Mouse (Mus musculus) ovary, adult 18-20 months (tissue): ENCODE results near the gene Ptchd3.

Source experiments
- DNase-seq: peaks from one replicate; pipeline ENCODE4 v3.0.0; 2022; ENCODE audit warnings: low spot score, mixed read lengths

Gene Ptchd3

GRCm38 (mm10) chr11:121829947-121830346 is at the start of gene Ptchd3:
Ptchd3 (plus strand) TSS chr11:121830247.
- no peak for DNase-seq

- DNase-seq: no peak
Measured at GRCm38 (mm10) chr11:121781831-121782230, 48.2 kb upstream of the Ptchd3 start.

- no peak for DNase-seq
Measured at GRCm38 (mm10) chr11:121787456-121787855, 42.6 kb upstream of the Ptchd3 start.

GRCm38 (mm10) chr11:121789566-121789965 is 40.5 kb upstream of the Ptchd3 start:
- no peak for DNase-seq

GRCm38 (mm10) chr11:121790671-121791094 is 39.4 kb upstream of the Ptchd3 start:
- DNase-seq: peak; percentile 81

- no peak for DNase-seq
Measured at GRCm38 (mm10) chr11:121791446-121791845, 38.6 kb upstream of the Ptchd3 start.

GRCm38 (mm10) chr11:121791991-121792390 is 38.1 kb upstream of the Ptchd3 start:
- DNase-seq: no peak

GRCm38 (mm10) chr11:121793530-121793929 is 36.5 kb upstream of the Ptchd3 start:
- no peak for DNase-seq

- DNase-seq: no peak
Measured at GRCm38 (mm10) chr11:121794186-121794585, 35.9 kb upstream of the Ptchd3 start.

- DNase-seq: peak; percentile 75
Measured at GRCm38 (mm10) chr11:121794591-121795199, 35.4 kb upstream of the Ptchd3 start.

GRCm38 (mm10) chr11:121795978-121796377 is 34.1 kb upstream of the Ptchd3 start:
- DNase-seq: no peak

GRCm38 (mm10) chr11:121798591-121798990 is 31.5 kb upstream of the Ptchd3 start:
- no peak for DNase-seq

- no peak for DNase-seq
Measured at GRCm38 (mm10) chr11:121799746-121800299, 30.2 kb upstream of the Ptchd3 start.

GRCm38 (mm10) chr11:121802743-121803142 is 27.3 kb upstream of the Ptchd3 start:
- no peak for DNase-seq

GRCm38 (mm10) chr11:121804258-121805027 is 25.6 kb upstream of the Ptchd3 start:
- DNase-seq: no peak

- peak; percentile 57 for DNase-seq
Measured at GRCm38 (mm10) chr11:121808204-121808852, 21.7 kb upstream of the Ptchd3 start.

GRCm38 (mm10) chr11:121808866-121809265 is 21.2 kb upstream of the Ptchd3 start:
- no peak for DNase-seq

- no peak for DNase-seq
Measured at GRCm38 (mm10) chr11:121845923-121846322, 15.9 kb downstream of the Ptchd3 start.

GRCm38 (mm10) chr11:121847790-121848299 is 17.8 kb downstream of the Ptchd3 start:
- peak; percentile 75 for DNase-seq
